Mouse (Mus musculus): ENCODE measurements around the gene Gm17359.

Gene Gm17359

GRCm38 (mm10) chr3:79336044-79336766 lies at the start of gene Gm17359:
Gene Gm17359 (plus strand): TSS chr3:79336661.
- DNase-seq (ENCODE audit: low spot score) = no peak

- DNase-seq (ENCODE audit: low spot score) = peak; percentile 95
Observed at GRCm38 (mm10) chr3:79287108-79287576, 49.3 kb upstream of the Gm17359 start.

GRCm38 (mm10) chr3:79287699-79288458 lies 48.6 kb upstream of the Gm17359 start:
- DNase-seq (ENCODE audit: low spot score) = no peak

GRCm38 (mm10) chr3:79289050-79289449 lies 47.4 kb upstream of the Gm17359 start:
- DNase-seq (ENCODE audit: low spot score) = no peak

- DNase-seq (ENCODE audit: low spot score) = no peak
Observed at GRCm38 (mm10) chr3:79293023-79293422, 43.4 kb upstream of the Gm17359 start.

- no peak for DNase-seq (ENCODE audit: low spot score)
Observed at GRCm38 (mm10) chr3:79294701-79295100, 41.8 kb upstream of the Gm17359 start.

GRCm38 (mm10) chr3:79296049-79296448 lies 40.4 kb upstream of the Gm17359 start:
- DNase-seq (ENCODE audit: low spot score) = no peak

- no peak for DNase-seq (ENCODE audit: low spot score)
Observed at GRCm38 (mm10) chr3:79296586-79296985, 39.9 kb upstream of the Gm17359 start.

- no peak for DNase-seq (ENCODE audit: low spot score)
Observed at GRCm38 (mm10) chr3:79297281-79297680, 39.2 kb upstream of the Gm17359 start.

- no peak for DNase-seq (ENCODE audit: low spot score)
Observed at GRCm38 (mm10) chr3:79299401-79299800, 37.1 kb upstream of the Gm17359 start.

- no peak for DNase-seq (ENCODE audit: low spot score)
Observed at GRCm38 (mm10) chr3:79308605-79309004, 27.9 kb upstream of the Gm17359 start.

- DNase-seq (ENCODE audit: low spot score) = no peak
Observed at GRCm38 (mm10) chr3:79310184-79310583, 26.3 kb upstream of the Gm17359 start.

- no peak for DNase-seq (ENCODE audit: low spot score)
Observed at GRCm38 (mm10) chr3:79311895-79312294, 24.6 kb upstream of the Gm17359 start.

GRCm38 (mm10) chr3:79314006-79314698 lies 22.3 kb upstream of the Gm17359 start:
- peak; percentile 26 for DNase-seq (ENCODE audit: low spot score)

- DNase-seq (ENCODE audit: low spot score) = no peak
Observed at GRCm38 (mm10) chr3:79324697-79325526, 11.5 kb upstream of the Gm17359 start.

- no peak for DNase-seq (ENCODE audit: low spot score)
Observed at GRCm38 (mm10) chr3:79329691-79330315, 6.7 kb upstream of the Gm17359 start.

GRCm38 (mm10) chr3:79333051-79333450 lies 3.4 kb upstream of the Gm17359 start:
- peak; percentile 14 for DNase-seq (ENCODE audit: low spot score)

GRCm38 (mm10) chr3:79333643-79334200 lies 2.7 kb upstream of the Gm17359 start:
- no peak for DNase-seq (ENCODE audit: low spot score)

- DNase-seq (ENCODE audit: low spot score) = no peak
Observed at GRCm38 (mm10) chr3:79340737-79341136, 4.3 kb downstream of the Gm17359 start.

- DNase-seq (ENCODE audit: low spot score) = no peak
Observed at GRCm38 (mm10) chr3:79342961-79343735, 6.7 kb downstream of the Gm17359 start.
